Mouse (Mus musculus): ENCODE measurements around the gene Psmb9. TPM values are rescaled to one million over a fixed set of nuclear protein-coding genes. Genes with fewer than 3 reads are reported as not detected.

The Psmb9 gene
- polyA plus RNA-seq, 1 experiment from 2014 or later: 32.2 TPM

- Histone ChIP-seq H3K9me3 (replicated peaks; ENCODE audit: control insufficient read depth, low read length) (no peaks in the 10 kb centered on the region), H3K9ac (ENCODE audit: low read length) (peak within 1 kb of the TSS; percentile 87), H3K36me3 (ENCODE audit: control insufficient read depth, insufficient read depth) (no peaks in the 10 kb centered on the region), H3K4me1 (ENCODE audit: control insufficient read depth, insufficient read depth, low read length) (peaks cover 11% of the 10 kb centered on the region; the same call in 1 of the 2 replicates), H3K4me3 (ENCODE audit: low read length) (peak within 1 kb of the TSS; percentile 92), H3K4me2 (ENCODE audit: low read depth, low read length) (peak within 1 kb of the TSS; percentile 97), H3K27me3 (ENCODE audit: control insufficient read depth, insufficient read depth, low read length) (peaks cover 16% of the 10 kb centered on the region), H3K27ac (ENCODE audit: low read length) (no peak within 1 kb of the TSS)
- 73% methylated on average over 5 of the region's 5 CpGs for WGBS
- ATAC-seq (replicated peaks; ENCODE audit: extremely low read depth, insufficient read depth, low FRiP score): no peak
Measured at GRCm38 (mm10) chr17:34203444-34203843, 15.9 kb upstream of the Psmb9 start, which contains the start of gene Tap2. TSS of gene Tap2 (plus strand) at chr17:34203527.

DNA sequence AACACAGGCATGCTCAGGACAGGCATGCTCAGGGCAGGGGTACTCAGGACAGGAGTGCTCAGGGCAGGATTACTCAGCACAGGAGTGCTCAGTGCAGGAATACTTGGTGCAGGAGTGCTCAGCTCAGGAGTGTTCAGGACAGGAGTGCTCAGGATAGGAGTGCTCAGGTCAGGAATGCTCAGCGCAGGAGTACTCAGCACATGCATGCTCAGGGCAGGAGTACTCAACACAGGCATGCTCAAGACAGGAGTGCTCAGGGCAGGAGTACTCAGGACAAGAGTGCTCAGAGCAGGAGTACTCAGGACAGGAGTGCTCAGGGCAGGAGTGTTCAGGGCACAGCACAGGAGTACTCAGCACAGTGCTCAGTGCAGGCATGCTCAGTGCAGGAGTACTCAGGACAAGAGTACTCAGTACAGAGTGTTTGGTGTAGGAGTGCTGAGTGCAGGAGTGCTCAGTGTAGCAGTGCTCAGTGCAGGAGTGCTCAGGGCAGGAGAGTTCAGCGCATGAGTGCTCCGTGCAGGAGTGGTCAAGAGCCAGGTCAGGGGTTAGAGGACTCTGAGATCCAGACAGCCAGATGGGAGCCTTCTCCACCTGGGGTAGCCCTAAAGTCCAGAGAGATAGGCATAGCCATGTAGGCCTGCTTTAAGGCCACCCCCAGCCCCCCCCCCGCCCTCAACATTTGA is 15.3 kb upstream of the Psmb9 start:
- Histone ChIP-seq H3K9me3 (replicated peaks; ENCODE audit: control insufficient read depth, low read length) (no peaks in the 10 kb centered on the region), H3K36me3 (ENCODE audit: control insufficient read depth, insufficient read depth) (no peaks in the 10 kb centered on the region), H3K4me2 (ENCODE audit: low read depth, low read length) (no peak overlapping the region), H3K27ac (ENCODE audit: low read length) (no peak overlapping the region), H3K4me3 (ENCODE audit: low read length) (no peak overlapping the region), H3K27me3 (ENCODE audit: control insufficient read depth, insufficient read depth, low read length) (peaks cover 21% of the 10 kb centered on the region), H3K4me1 (ENCODE audit: control insufficient read depth, insufficient read depth, low read length) (peaks cover 13% of the 10 kb centered on the region; the same call in 1 of the 2 replicates), H3K9ac (ENCODE audit: low read length) (no peak overlapping the region)
- 82% methylated on average over 4 of the region's 4 CpGs for WGBS
- ATAC-seq (replicated peaks; ENCODE audit: extremely low read depth, insufficient read depth, low FRiP score): no peak

- no peak overlapping the region for H3K4me3 ChIP-seq (ENCODE audit: low read length)
- H3K4me2 ChIP-seq (ENCODE audit: low read depth, low read length): no peak overlapping the region
- no peaks in the 10 kb centered on the region for H3K36me3 ChIP-seq (ENCODE audit: control insufficient read depth, insufficient read depth)
- peaks cover 21% of the 10 kb centered on the region; the same call in 1 of the 2 replicates for H3K4me1 ChIP-seq (ENCODE audit: control insufficient read depth, insufficient read depth, low read length)
- WGBS: 65% methylated on average over 7 of the region's 7 CpGs
- H3K9me3 ChIP-seq (replicated peaks; ENCODE audit: control insufficient read depth, low read length): no peaks in the 10 kb centered on the region
- H3K9ac ChIP-seq (ENCODE audit: low read length): no peak overlapping the region
- peak overlapping the region; percentile 22; the same call in 1 of the 2 replicates for H3K27ac ChIP-seq (ENCODE audit: low read length)
- ATAC-seq (replicated peaks; ENCODE audit: extremely low read depth, insufficient read depth, low FRiP score): no peak
- H3K27me3 ChIP-seq (ENCODE audit: control insufficient read depth, insufficient read depth, low read length): peaks cover 34% of the 10 kb centered on the region
Measured at GRCm38 (mm10) chr17:34201506-34202055, 14.0 kb upstream of the Psmb9 start.

- Histone ChIP-seq H3K9ac (ENCODE audit: low read length) (no peak overlapping the region), H3K4me2 (ENCODE audit: low read depth, low read length) (0 out of 2 replicates have a peak overlapping the region, but pooled peaks have one; percentile 5), H3K27ac (ENCODE audit: low read length) (peak overlapping the region; percentile 22; the same call in 1 of the 2 replicates), H3K4me3 (ENCODE audit: low read length) (no peak overlapping the region), H3K4me1 (ENCODE audit: control insufficient read depth, insufficient read depth, low read length) (peaks cover 21% of the 10 kb centered on the region; the same call in 1 of the 2 replicates), H3K9me3 (replicated peaks; ENCODE audit: control insufficient read depth, low read length) (no peaks in the 10 kb centered on the region), H3K27me3 (ENCODE audit: control insufficient read depth, insufficient read depth, low read length) (peaks cover 35% of the 10 kb centered on the region), H3K36me3 (ENCODE audit: control insufficient read depth, insufficient read depth) (no peaks in the 10 kb centered on the region)
- 81% methylated on average over 16 of the region's 16 CpGs for WGBS
- ATAC-seq (replicated peaks; ENCODE audit: extremely low read depth, insufficient read depth, low FRiP score): no peak
Measured at GRCm38 (mm10) chr17:34200772-34201505, 13.4 kb upstream of the Psmb9 start.

DNA sequence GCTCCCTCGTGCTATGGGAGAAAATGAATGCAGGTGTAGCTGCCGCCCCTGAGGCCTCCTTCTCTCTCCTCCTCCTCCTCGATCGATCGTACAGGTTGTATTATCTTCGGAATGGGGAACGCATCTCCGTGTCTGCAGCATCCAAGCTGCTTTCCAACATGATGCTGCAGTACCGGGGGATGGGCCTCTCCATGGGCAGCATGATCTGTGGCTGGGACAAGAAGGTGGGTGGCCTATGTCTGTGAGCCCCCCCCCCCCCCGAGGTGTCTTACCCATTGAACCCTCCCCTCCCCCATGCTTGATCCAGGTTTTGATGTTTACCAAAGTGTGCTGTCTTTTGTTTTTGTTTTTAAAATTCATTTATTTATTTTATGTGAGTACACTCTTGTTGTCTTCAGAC is 12.5 kb upstream of the Psmb9 start:
- no peak for ATAC-seq (replicated peaks; ENCODE audit: extremely low read depth, insufficient read depth, low FRiP score)
- Histone ChIP-seq H3K9me3 (replicated peaks; ENCODE audit: control insufficient read depth, low read length) (no peaks in the 10 kb centered on the region), H3K4me1 (ENCODE audit: control insufficient read depth, insufficient read depth, low read length) (peaks cover 16% of the 10 kb centered on the region; the same call in 1 of the 2 replicates), H3K4me3 (ENCODE audit: low read length) (no peak overlapping the region), H3K4me2 (ENCODE audit: low read depth, low read length) (no peak overlapping the region), H3K27ac (ENCODE audit: low read length) (no peak overlapping the region), H3K27me3 (ENCODE audit: control insufficient read depth, insufficient read depth, low read length) (peaks cover 35% of the 10 kb centered on the region), H3K9ac (ENCODE audit: low read length) (no peak overlapping the region), H3K36me3 (ENCODE audit: control insufficient read depth, insufficient read depth) (no peaks in the 10 kb centered on the region)
- 88% methylated on average over 10 of the region's 10 CpGs for WGBS

DNA sequence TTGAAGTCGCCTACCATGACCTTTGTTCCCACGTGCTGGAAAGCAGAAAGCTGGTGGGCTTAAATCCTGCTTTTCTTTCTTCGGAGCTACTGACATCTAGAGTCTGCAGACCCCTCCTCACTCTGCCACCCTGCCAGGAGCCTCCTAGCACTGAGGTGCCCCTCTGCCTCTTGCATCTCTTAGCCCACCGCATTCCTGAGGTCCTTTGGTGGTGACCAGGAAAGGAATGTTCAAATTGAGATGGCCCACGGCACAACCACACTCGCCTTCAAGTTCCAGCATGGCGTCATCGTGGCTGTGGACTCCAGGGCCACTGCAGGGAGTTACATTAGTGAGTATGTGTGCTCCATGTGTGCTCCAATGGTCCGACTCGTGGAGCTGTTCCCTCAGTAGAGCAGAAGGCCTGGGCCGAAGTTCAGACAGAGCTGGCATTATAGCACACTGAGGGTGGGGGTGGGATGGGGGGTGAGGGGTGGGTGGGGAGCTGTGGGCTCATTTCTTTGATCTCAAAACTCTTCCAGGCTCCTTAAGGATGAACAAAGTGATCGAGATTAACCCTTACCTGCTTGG is 11.6 kb upstream of the Psmb9 start:
- no peaks in the 10 kb centered on the region for H3K9me3 ChIP-seq (replicated peaks; ENCODE audit: control insufficient read depth, low read length)
- no peak for ATAC-seq (replicated peaks; ENCODE audit: extremely low read depth, insufficient read depth, low FRiP score)
- H3K4me1 ChIP-seq (ENCODE audit: control insufficient read depth, insufficient read depth, low read length): peaks cover 14% of the 10 kb centered on the region; the same call in 1 of the 2 replicates
- H3K9ac ChIP-seq (ENCODE audit: low read length): peak overlapping the region; percentile 31; the same call in 1 of the 2 replicates
- no peaks in the 10 kb centered on the region for H3K36me3 ChIP-seq (ENCODE audit: control insufficient read depth, insufficient read depth)
- peaks cover 41% of the 10 kb centered on the region for H3K27me3 ChIP-seq (ENCODE audit: control insufficient read depth, insufficient read depth, low read length)
- no peak overlapping the region for H3K27ac ChIP-seq (ENCODE audit: low read length)
- 59% methylated on average over 12 of the region's 12 CpGs for WGBS
- H3K4me3 ChIP-seq (ENCODE audit: low read length): peak overlapping the region; percentile 69
- H3K4me2 ChIP-seq (ENCODE audit: low read depth, low read length): peak overlapping the region; percentile 89

GRCm38 (mm10) chr17:34198521-34198912 is 11.0 kb upstream of the Psmb9 start:
- Histone ChIP-seq H3K9me3 (replicated peaks; ENCODE audit: control insufficient read depth, low read length) (no peaks in the 10 kb centered on the region), H3K27ac (ENCODE audit: low read length) (no peak overlapping the region), H3K9ac (ENCODE audit: low read length) (peak overlapping the region; percentile 75), H3K27me3 (ENCODE audit: control insufficient read depth, insufficient read depth, low read length) (peaks cover 48% of the 10 kb centered on the region), H3K36me3 (ENCODE audit: control insufficient read depth, insufficient read depth) (no peaks in the 10 kb centered on the region), H3K4me2 (ENCODE audit: low read depth, low read length) (peak overlapping the region; percentile 89), H3K4me1 (ENCODE audit: control insufficient read depth, insufficient read depth, low read length) (peaks cover 10% of the 10 kb centered on the region; the same call in 1 of the 2 replicates), H3K4me3 (ENCODE audit: low read length) (peak overlapping the region; percentile 69)
- 9% methylated on average over 11 of the region's 11 CpGs for WGBS
- ATAC-seq (replicated peaks; ENCODE audit: extremely low read depth, insufficient read depth, low FRiP score): no peak

GRCm38 (mm10) chr17:34197904-34198520 is 10.4 kb upstream of the Psmb9 start:
- Histone ChIP-seq H3K27ac (ENCODE audit: low read length) (no peak overlapping the region), H3K27me3 (ENCODE audit: control insufficient read depth, insufficient read depth, low read length) (peaks cover 50% of the 10 kb centered on the region)
- WGBS: 3% methylated on average over 32 of the region's 32 CpGs

More at GRCm38 (mm10) chr17:34197904-34198520, 10.4 kb upstream of the Psmb9 start:
- Histone ChIP-seq H3K36me3 (ENCODE audit: control insufficient read depth, insufficient read depth) (no peaks in the 10 kb centered on the region), H3K4me1 (ENCODE audit: control insufficient read depth, insufficient read depth, low read length) (peaks cover 10% of the 10 kb centered on the region; the same call in 1 of the 2 replicates), H3K9ac (ENCODE audit: low read length) (peak overlapping the region; percentile 75), H3K4me3 (ENCODE audit: low read length) (peak overlapping the region; percentile 69), H3K4me2 (ENCODE audit: low read depth, low read length) (peak overlapping the region; percentile 89), H3K9me3 (replicated peaks; ENCODE audit: control insufficient read depth, low read length) (no peaks in the 10 kb centered on the region)
- peak; percentile 39; the same call in 1 of the 2 replicates for ATAC-seq (replicated peaks; ENCODE audit: extremely low read depth, insufficient read depth, low FRiP score)
